Mouse (Mus musculus) cerebellum, postnatal 36 days (tissue): Measurements from ENCODE around the gene Cycs.
A peak's percentile ranks its signal among the peaks of the same experiment; 100 is the strongest.
"Not testable (repeated sequence)": the region's sequence is repeated elsewhere in the genome, so short reads cannot be mapped to it uniquely, and the experiment has no call there.

Experiments
- DNase-seq, 2 experiments: peaks; one replicate each; pipeline ENCODE4 v3.0.0; 2021 to 2022; ENCODE audit warnings: mixed read lengths in 2 of 2

Gene Cycs

GRCm38 (mm10) chr6:50566141-50566996 is at the start of gene Cycs:
Cycs (minus strand) TSS chr6:50566538.
- DNase-seq, result peak; percentile 99

- peak; percentile 28 to 31 for DNase-seq
Measured at GRCm38 (mm10) chr6:50601620-50602019, 35.3 kb upstream of the Cycs start.

GRCm38 (mm10) chr6:50598560-50598959 is 32.2 kb upstream of the Cycs start:
- DNase-seq, result peak; percentile 58

GRCm38 (mm10) chr6:50596301-50597211 is 30.2 kb upstream of the Cycs start, which contains the start of gene 4921507P07Rik:
4921507P07Rik (minus strand) TSS chr6:50596632.
- peak; percentile 92 to 96 for DNase-seq

- no peak for DNase-seq
Measured at GRCm38 (mm10) chr6:50594372-50594771, 28.0 kb upstream of the Cycs start.

DNA sequence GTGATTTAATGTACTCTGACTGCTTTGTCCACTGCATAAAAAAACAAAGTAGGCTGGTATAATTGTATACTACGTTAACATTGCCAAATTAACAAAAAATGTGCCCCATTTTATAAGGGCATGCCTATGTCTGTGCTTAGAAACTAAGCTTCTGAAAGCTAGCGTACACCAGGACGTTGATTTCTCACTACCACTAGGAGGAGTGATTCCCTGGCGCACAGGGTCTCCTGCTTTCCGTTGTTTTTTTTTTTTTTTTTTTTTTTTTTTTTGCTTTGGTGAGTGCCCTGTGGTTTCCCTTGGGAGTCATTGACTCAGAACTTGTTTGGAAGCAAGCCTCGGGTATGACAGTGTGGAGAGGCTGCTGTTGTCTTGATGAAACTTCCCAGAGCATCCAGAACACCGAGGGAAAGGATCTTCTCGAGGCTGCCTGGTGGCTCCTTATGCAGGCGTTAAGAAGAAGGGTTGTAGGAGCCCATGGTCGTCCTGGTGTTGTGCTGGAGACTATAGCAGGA is 27.1 kb upstream of the Cycs start:
- DNase-seq, result no peak

DNA sequence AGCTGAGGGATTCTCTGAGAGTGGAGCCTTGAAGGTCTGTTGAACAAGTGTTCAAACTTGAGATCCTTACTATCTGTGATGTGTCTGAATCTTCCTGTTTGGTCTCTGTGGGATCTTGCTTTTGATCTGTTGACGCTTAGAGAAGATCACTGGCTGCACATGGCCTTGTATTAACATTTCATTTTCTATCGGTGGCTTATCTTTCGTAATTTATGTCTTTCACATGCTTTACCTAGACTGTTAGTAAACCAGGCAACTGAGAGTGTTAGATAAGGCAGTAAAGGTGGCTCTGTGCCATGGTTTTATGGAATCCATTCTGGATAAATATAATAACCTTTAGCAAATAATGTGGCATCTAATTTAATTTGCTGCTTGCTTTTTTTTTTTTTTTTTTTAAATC is 23.9 kb upstream of the Cycs start:
- DNase-seq, result no peak

- peak in 1 of 2 experiments; percentile 68 for DNase-seq
Measured at GRCm38 (mm10) chr6:50588251-50588650, 21.9 kb upstream of the Cycs start.

DNA sequence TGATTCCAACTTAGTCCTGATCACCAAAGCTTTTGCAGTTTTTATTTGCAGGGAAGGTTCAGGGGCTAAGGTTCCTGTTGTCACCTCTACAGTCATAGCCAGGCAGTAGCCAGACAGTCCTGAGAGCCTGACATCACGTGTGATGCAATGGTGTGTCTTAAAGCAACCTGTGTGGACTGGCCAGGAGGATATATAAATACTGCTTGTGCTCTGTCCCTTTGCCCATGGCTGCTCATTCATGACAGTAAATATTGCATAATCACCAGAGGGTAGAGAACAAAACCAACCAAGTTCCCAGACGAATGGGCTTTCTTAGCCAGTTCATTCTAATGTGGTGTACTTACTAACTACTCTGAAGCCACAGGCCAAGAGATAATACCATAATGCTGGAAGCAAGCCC is 21.1 kb upstream of the Cycs start:
- DNase-seq, result no peak

GRCm38 (mm10) chr6:50586316-50586715 is 20.0 kb upstream of the Cycs start:
- DNase-seq, result no peak

GRCm38 (mm10) chr6:50585733-50586132 is 19.4 kb upstream of the Cycs start:
- no peak for DNase-seq

DNA sequence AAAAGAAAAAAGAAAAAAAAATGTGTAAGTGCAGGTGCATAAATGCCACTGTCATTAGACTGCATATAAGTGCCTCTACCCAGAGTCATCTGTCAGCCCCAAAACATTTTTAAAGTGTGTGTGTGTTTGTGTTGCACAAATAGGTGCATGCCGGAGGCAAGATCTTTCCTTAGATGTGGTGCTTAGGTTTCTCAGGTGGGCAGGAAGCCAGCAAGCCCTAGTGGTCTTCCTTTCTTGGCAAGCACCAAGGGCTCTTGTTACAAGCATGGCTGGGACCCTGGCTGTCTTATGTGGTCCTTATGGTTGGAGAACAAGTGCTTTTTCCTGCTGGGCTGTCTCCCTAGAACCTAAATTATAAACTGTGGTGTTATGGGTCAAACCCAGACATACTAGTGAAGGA is 5.3 kb upstream of the Cycs start:
- no peak for DNase-seq

- no peak for DNase-seq
Measured at GRCm38 (mm10) chr6:50566997-50567255, 588 bp upstream of the Cycs start.

- DNase-seq, result no peak
Measured at GRCm38 (mm10) chr6:50563651-50564050, 2.7 kb downstream of the Cycs start.

DNA sequence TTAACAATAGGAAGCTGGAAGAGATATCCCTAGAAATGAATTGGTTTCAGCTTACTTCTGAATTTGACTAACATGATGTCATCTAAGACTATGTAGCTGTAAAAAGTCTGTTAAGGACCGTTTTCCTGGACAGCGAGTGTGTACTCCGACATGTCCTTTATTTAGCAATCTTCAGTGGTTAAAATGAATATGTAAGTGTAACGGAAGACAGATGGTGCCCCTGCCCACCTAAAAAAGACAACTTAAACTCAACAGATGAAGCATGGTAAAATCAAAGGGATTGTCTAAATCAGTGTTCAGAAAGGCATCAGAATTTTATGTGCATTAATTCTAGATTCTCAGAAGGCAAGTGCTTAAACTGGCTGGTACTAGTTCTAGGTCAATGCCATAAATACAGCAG is 3.9 kb downstream of the Cycs start:
- DNase-seq, result no peak

DNA sequence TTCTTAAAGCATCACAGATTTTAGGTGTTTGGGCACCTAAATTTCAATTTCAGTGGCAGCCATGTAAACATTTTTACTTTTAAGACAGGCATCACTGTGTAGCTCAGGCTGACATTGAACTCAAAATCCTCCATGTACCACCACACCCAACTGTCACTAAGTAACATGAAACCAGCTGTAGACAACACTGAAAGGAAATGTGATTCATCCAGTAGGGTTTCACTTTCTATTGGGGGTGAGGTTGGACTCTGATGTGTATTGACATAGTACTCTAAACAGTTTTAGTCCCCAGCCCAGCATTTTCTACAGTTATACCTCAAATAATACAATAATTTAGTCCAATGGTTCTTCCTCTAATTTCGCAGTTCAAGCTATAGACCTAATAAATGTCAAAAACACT is 5.6 kb downstream of the Cycs start:
- DNase-seq, result no peak

- DNase-seq, result no peak
Measured at GRCm38 (mm10) chr6:50558877-50559276, 7.5 kb downstream of the Cycs start.

DNA sequence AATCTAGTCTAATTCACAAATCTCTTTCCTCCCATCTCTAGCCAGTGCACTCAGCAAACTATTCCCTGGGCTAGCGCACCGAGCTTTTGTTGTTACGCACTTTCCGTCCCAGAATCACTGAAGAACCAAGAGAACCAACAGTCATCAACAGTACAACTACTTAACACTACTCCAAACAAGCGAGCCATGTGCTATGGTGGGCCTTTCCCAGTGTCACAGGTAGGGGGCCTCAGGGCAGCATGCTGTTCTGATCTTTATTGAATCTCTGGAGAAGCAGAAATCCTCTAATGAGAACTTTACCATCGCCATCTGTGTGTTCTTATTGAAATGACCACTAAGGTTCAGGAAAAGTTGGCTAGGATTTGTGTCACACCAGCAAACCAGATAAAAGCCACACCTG is 8.8 kb downstream of the Cycs start:
- no peak for DNase-seq

- not testable (repeated sequence) for DNase-seq
Measured at GRCm38 (mm10) chr6:50554223-50554622, 12.1 kb downstream of the Cycs start.

GRCm38 (mm10) chr6:50552881-50553518 is 13.3 kb downstream of the Cycs start:
- no peak for DNase-seq

DNA sequence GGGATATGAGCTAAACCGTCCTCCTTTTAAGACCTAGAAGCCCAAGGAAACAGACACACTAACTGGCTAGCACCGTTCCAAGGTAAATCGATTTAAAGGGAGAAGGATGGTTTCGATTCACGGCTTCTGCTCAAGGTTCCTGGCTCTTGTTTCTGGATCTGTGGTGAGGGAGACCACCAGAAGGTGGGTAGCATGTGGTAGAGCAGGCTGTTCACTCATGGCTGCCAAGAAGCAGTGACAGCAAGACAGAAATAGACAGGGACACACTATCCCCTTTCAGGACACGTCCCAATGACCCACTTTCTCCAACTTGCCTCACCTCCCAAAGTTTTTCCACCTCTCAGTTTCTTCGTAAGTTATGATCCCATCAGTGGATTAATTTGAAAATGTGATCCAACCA is 16.5 kb downstream of the Cycs start:
- no peak for DNase-seq

GRCm38 (mm10) chr6:50549051-50549450 is 17.3 kb downstream of the Cycs start:
- no peak for DNase-seq

GRCm38 (mm10) chr6:50545412-50546043 is 20.8 kb downstream of the Cycs start:
- DNase-seq, result peak in 1 of 2 experiments; percentile 28
